Mouse (Mus musculus): ENCODE results near the gene Zfp74. TPM values are rescaled to one million over a fixed set of nuclear protein-coding genes. Genes with fewer than 3 reads are reported as not detected.
"Not testable (repeated sequence)": the region's sequence is repeated elsewhere in the genome, so short reads cannot be mapped to it uniquely, and the experiment has no call there.

Gene Zfp74
- polyA plus RNA-seq, 1 experiment from 2014 or later: 14.2 TPM

GRCm38 (mm10) chr7:29982341-29982740, 28.5 kb upstream of the Zfp74 start:
- no peak for ATAC-seq (ENCODE audit: borderline replicate concordance, extremely low read depth, low FRiP score, low TSS enrichment)
- Histone ChIP-seq H3K4me3 (no peak overlapping the region), H3K9ac (no peak overlapping the region), H3K4me2 (peak overlapping the region; percentile 65), H3K27ac (peak overlapping the region; percentile 98), H3K27me3 (no peaks in the 10 kb centered on the region), H3K4me1 (peaks cover 33% of the 10 kb centered on the region), H3K36me3 (peaks cover 14% of the 10 kb centered on the region), H3K9me3 (no peaks in the 10 kb centered on the region; the same call in 1 of the 2 replicates)
- 71% methylated on average over 4 of the region's 4 CpGs for WGBS

GRCm38 (mm10) chr7:29981860-29982259, 28.0 kb upstream of the Zfp74 start:
- H3K4me1 ChIP-seq: peaks cover 33% of the 10 kb centered on the region
- no peak for ATAC-seq (ENCODE audit: borderline replicate concordance, extremely low read depth, low FRiP score, low TSS enrichment)
- no peak overlapping the region for H3K9ac ChIP-seq
- H3K36me3 ChIP-seq: peaks cover 9% of the 10 kb centered on the region
- H3K4me2 ChIP-seq: peak overlapping the region; percentile 65; the same call in 1 of the 2 replicates
- H3K27me3 ChIP-seq: no peaks in the 10 kb centered on the region
- 53% methylated on average over 3 of the region's 3 CpGs for WGBS
- no peaks in the 10 kb centered on the region; the same call in 1 of the 2 replicates for H3K9me3 ChIP-seq
- H3K27ac ChIP-seq: peak overlapping the region; percentile 98
- H3K4me3 ChIP-seq: no peak overlapping the region

- Histone ChIP-seq H3K9me3 (no peaks in the 10 kb centered on the region; the same call in 1 of the 2 replicates), H3K27ac (peak overlapping the region; percentile 48), H3K4me1 (peaks cover 33% of the 10 kb centered on the region), H3K4me2 (no peak overlapping the region), H3K4me3 (no peak overlapping the region), H3K9ac (no peak overlapping the region), H3K36me3 (peaks cover 8% of the 10 kb centered on the region; the same call in 1 of the 2 replicates), H3K27me3 (no peaks in the 10 kb centered on the region)
- ATAC-seq (ENCODE audit: borderline replicate concordance, extremely low read depth, low FRiP score, low TSS enrichment): no peak
- 28% methylated on average over 5 of the region's 5 CpGs for WGBS
Observed at GRCm38 (mm10) chr7:29981455-29981854, 27.6 kb upstream of the Zfp74 start.

- peaks cover 27% of the 10 kb centered on the region for H3K4me1 ChIP-seq
- no peaks in the 10 kb centered on the region; the same call in 1 of the 2 replicates for H3K9me3 ChIP-seq
- H3K36me3 ChIP-seq: 0 out of 2 replicates have a peak, but pooled peaks cover under 1% of the 10 kb centered on the region
- H3K4me3 ChIP-seq: no peak overlapping the region
- H3K9ac ChIP-seq: no peak overlapping the region
- no peak for ATAC-seq (ENCODE audit: borderline replicate concordance, extremely low read depth, low FRiP score, low TSS enrichment)
- no peaks in the 10 kb centered on the region for H3K27me3 ChIP-seq
- 100% methylated on average over 1 of the region's 1 CpGs for WGBS
- peak overlapping the region; percentile 48; the same call in 1 of the 2 replicates for H3K27ac ChIP-seq
- no peak overlapping the region for H3K4me2 ChIP-seq
Observed at GRCm38 (mm10) chr7:29980761-29981160, 26.9 kb upstream of the Zfp74 start.

- H3K9ac ChIP-seq: no peak overlapping the region
- no peaks in the 10 kb centered on the region for H3K36me3 ChIP-seq
- H3K4me3 ChIP-seq: no peak overlapping the region
- H3K27ac ChIP-seq: no peak overlapping the region
- no peak overlapping the region for H3K4me2 ChIP-seq
- 85% methylated on average over 9 of the region's 9 CpGs for WGBS
- no peaks in the 10 kb centered on the region for H3K4me1 ChIP-seq
- no peak for ATAC-seq (ENCODE audit: borderline replicate concordance, extremely low read depth, low FRiP score, low TSS enrichment)
- H3K9me3 ChIP-seq: 0 out of 2 replicates have a peak, but pooled peaks cover 2% of the 10 kb centered on the region
- no peaks in the 10 kb centered on the region for H3K27me3 ChIP-seq
Observed at GRCm38 (mm10) chr7:29970686-29971085, 16.8 kb upstream of the Zfp74 start.

- not testable (repeated sequence) for H3K4me1 ChIP-seq; H3K9ac ChIP-seq; H3K4me2 ChIP-seq; ATAC-seq (ENCODE audit: borderline replicate concordance, extremely low read depth, low FRiP score, low TSS enrichment); H3K9me3 ChIP-seq; H3K36me3 ChIP-seq; H3K27me3 ChIP-seq; H3K4me3 ChIP-seq; H3K27ac ChIP-seq
- 49% methylated on average over 32 of the region's 39 CpGs for WGBS
Observed at GRCm38 (mm10) chr7:29965115-29965810, 11.4 kb upstream of the Zfp74 start.

- H3K27me3 ChIP-seq: no peaks in the 10 kb centered on the region
- H3K36me3 ChIP-seq: no peaks in the 10 kb centered on the region
- H3K4me2 ChIP-seq: no peak overlapping the region
- H3K27ac ChIP-seq: no peak overlapping the region
- H3K4me3 ChIP-seq: no peak overlapping the region
- no peak for ATAC-seq (ENCODE audit: borderline replicate concordance, extremely low read depth, low FRiP score, low TSS enrichment)
- no peaks in the 10 kb centered on the region for H3K9me3 ChIP-seq
- no peak overlapping the region for H3K9ac ChIP-seq
- H3K4me1 ChIP-seq: peaks cover 4% of the 10 kb centered on the region; the same call in 1 of the 2 replicates
- 50% methylated on average over 3 of the region's 3 CpGs for WGBS
Observed at GRCm38 (mm10) chr7:29959004-29959403, 5.1 kb upstream of the Zfp74 start.

GRCm38 (mm10) chr7:29958125-29958724, 4.3 kb upstream of the Zfp74 start:
- peaks cover 4% of the 10 kb centered on the region; the same call in 1 of the 2 replicates for H3K4me1 ChIP-seq
- 76% methylated on average over 11 of the region's 11 CpGs for WGBS
- no peak overlapping the region for H3K4me3 ChIP-seq
- no peak overlapping the region for H3K4me2 ChIP-seq
- no peaks in the 10 kb centered on the region for H3K36me3 ChIP-seq
- no peak overlapping the region for H3K27ac ChIP-seq
- no peaks in the 10 kb centered on the region for H3K9me3 ChIP-seq
- no peaks in the 10 kb centered on the region for H3K27me3 ChIP-seq
- ATAC-seq (ENCODE audit: borderline replicate concordance, extremely low read depth, low FRiP score, low TSS enrichment): no peak
- no peak overlapping the region for H3K9ac ChIP-seq

- H3K9ac ChIP-seq: no peak overlapping the region
Observed at GRCm38 (mm10) chr7:29956257-29956656, 2.4 kb upstream of the Zfp74 start.

GRCm38 (mm10) chr7:29954731-29955130, 842 bp upstream of the Zfp74 start:
- WGBS: 14% methylated on average over 4 of the region's 4 CpGs
- Histone ChIP-seq H3K27me3 (no peaks in the 10 kb centered on the region), H3K27ac (no peak overlapping the region), H3K9ac (no peak overlapping the region), H3K4me3 (peak overlapping the region; percentile 72; the same call in 1 of the 2 replicates), H3K9me3 (no peaks in the 10 kb centered on the region), H3K36me3 (peaks cover 7% of the 10 kb centered on the region; the same call in 1 of the 2 replicates), H3K4me2 (peak overlapping the region; percentile 68), H3K4me1 (peaks cover 4% of the 10 kb centered on the region; the same call in 1 of the 2 replicates)
- no peak for ATAC-seq (ENCODE audit: borderline replicate concordance, extremely low read depth, low FRiP score, low TSS enrichment)

More at GRCm38 (mm10) chr7:29956257-29956656, 2.4 kb upstream of the Zfp74 start:
- Histone ChIP-seq H3K27ac (no peak overlapping the region), H3K4me1 (peaks cover 4% of the 10 kb centered on the region; the same call in 1 of the 2 replicates), H3K4me2 (peak overlapping the region; percentile 29), H3K9me3 (no peaks in the 10 kb centered on the region), H3K27me3 (no peaks in the 10 kb centered on the region), H3K36me3 (0 out of 2 replicates have a peak, but pooled peaks cover 1% of the 10 kb centered on the region), H3K4me3 (peak overlapping the region; percentile 2; the same call in 1 of the 2 replicates)
- no peak for ATAC-seq (ENCODE audit: borderline replicate concordance, extremely low read depth, low FRiP score, low TSS enrichment)
- 37% methylated on average over 10 of the region's 10 CpGs for WGBS

- 33% methylated on average over 10 of the region's 10 CpGs for WGBS
- no peak for ATAC-seq (ENCODE audit: borderline replicate concordance, extremely low read depth, low FRiP score, low TSS enrichment)
- peak overlapping the region; percentile 72 for H3K4me3 ChIP-seq
- H3K27me3 ChIP-seq: no peaks in the 10 kb centered on the region
- H3K36me3 ChIP-seq: peaks cover 14% of the 10 kb centered on the region
- peak overlapping the region; percentile 96; the same call in 1 of the 2 replicates for H3K27ac ChIP-seq
- peaks cover 4% of the 10 kb centered on the region; the same call in 1 of the 2 replicates for H3K4me1 ChIP-seq
- peak overlapping the region; percentile 68 for H3K4me2 ChIP-seq
- no peaks in the 10 kb centered on the region for H3K9me3 ChIP-seq
- H3K9ac ChIP-seq: peak overlapping the region; percentile 82
Observed at GRCm38 (mm10) chr7:29953086-29953485, 803 bp downstream of the Zfp74 start.

- H3K4me3 ChIP-seq: no peak overlapping the region
- H3K9me3 ChIP-seq: no peaks in the 10 kb centered on the region
- no peaks in the 10 kb centered on the region for H3K27me3 ChIP-seq
- H3K36me3 ChIP-seq: peaks cover 16% of the 10 kb centered on the region
- no peak overlapping the region for H3K9ac ChIP-seq
- H3K4me1 ChIP-seq: no peaks in the 10 kb centered on the region
- no peak for ATAC-seq (ENCODE audit: borderline replicate concordance, extremely low read depth, low FRiP score, low TSS enrichment)
- no peak overlapping the region for H3K4me2 ChIP-seq
- H3K27ac ChIP-seq: no peak overlapping the region
- 84% methylated on average over 2 of the region's 2 CpGs for WGBS
Observed at GRCm38 (mm10) chr7:29944201-29944600, 9.7 kb downstream of the Zfp74 start.

All from lung, embryonic 15.5 days (tissue).